Mouse (Mus musculus): ENCODE results near the gene Rbm5. TPM values are rescaled to one million over a fixed set of nuclear protein-coding genes. Genes with fewer than 3 reads are reported as not detected.

Rbm5 gene
- polyA plus RNA-seq, 1 experiment from 2014 or later: 256 TPM

DNA sequence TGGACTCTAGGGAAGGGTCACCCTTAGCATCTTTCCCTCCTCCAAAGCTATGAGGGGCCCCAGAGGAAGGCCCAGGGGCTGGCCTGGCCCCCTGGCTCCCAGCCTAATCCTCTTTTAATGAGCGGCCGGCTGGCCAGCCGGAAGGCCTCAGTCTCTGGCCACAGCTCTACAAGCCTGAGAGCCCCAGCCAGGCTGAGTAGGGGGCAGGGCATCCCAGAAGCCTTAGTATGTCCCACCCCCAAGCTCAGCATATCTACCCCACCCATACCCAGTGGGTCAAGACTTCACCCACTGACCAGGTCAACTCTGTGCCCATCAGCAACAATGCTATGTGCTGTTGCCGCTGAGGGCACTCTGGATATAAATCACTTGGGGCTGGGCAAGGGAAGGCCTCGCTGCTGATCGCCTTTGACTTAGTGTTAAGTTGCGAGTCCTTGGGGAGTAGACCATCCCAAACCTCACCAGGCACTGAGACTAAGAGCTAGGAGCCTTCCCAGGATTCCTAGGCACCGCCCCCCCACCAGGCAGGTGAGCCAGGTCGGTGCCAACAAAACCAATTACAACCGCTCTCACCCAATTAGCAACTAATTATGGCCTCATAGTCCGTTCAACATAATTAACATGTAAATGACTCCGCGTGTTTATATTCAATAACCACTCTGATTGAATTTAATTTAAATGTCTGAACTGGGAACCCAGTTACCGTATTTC is 72.8 kb downstream of the Rbm5 start:
- H3K4me1 ChIP-seq: peaks cover 81% of the 10 kb centered on the region
- H3K4me3 ChIP-seq: no peak overlapping the region
- peak; percentile 46 for ATAC-seq
- peak overlapping the region; percentile 52 for H3K9ac ChIP-seq
- 2% methylated on average over 14 of the region's 14 CpGs for WGBS
- H3K36me3 ChIP-seq (ENCODE audit: poor library complexity, severe bottlenecking): peaks cover 3% of the 10 kb centered on the region; the same call in 1 of the 2 replicates
- H3K27me3 ChIP-seq: peaks cover 30% of the 10 kb centered on the region
- peak overlapping the region; percentile 48 for H3K4me2 ChIP-seq
- no peaks in the 10 kb centered on the region for H3K9me3 ChIP-seq (replicated peaks)
- H3K27ac ChIP-seq: peak overlapping the region; percentile 32; the same call in 1 of the 2 replicates

DNA sequence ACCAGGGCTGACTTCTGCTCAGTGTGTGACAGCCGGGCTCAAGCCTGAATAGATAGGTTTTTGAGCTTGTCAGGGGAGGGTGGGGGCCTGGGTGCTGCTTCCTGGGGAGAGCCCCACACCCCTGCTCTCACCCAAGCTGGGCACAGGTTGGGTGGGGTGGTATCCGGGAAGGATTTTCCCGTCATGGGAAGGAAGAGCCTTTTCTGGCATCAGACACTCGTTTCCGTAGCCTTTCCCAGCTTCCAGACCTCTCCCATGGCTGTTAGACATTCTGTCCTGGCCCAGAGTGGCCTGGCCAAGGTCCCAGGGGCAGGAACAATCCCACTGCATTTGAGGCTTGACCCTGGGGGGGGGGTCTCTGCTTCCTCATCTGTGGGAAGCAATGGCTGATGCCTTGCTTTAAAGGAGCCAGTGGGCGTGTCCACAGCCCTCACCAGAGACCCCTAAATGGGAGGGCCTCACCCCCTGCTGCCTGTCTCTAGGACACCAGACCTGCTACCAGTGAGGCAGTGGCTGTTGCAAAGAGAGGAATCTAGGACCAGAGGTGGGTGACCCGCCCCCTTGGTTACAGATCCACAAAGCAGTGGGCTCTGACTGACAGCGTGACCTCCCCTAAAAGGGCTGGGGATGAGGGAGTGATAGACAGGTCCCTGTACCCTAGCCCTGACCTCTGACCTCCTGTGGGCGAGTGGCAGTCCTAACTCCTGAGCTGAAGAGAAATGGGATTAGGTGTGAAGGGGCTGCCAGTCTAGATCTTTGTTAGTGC is 73.8 kb downstream of the Rbm5 start:
- H3K4me3 ChIP-seq: no peak overlapping the region
- H3K9ac ChIP-seq: 0 out of 2 replicates have a peak overlapping the region, but pooled peaks have one; percentile 10
- 22% methylated on average over 9 of the region's 9 CpGs for WGBS
- peaks cover 30% of the 10 kb centered on the region for H3K27me3 ChIP-seq
- peaks cover 5% of the 10 kb centered on the region for H3K36me3 ChIP-seq (ENCODE audit: poor library complexity, severe bottlenecking)
- no peaks in the 10 kb centered on the region for H3K9me3 ChIP-seq (replicated peaks)
- peak overlapping the region; percentile 48; the same call in 1 of the 2 replicates for H3K4me2 ChIP-seq
- no peak for ATAC-seq
- H3K27ac ChIP-seq: no peak overlapping the region
- peaks cover 78% of the 10 kb centered on the region for H3K4me1 ChIP-seq

DNA sequence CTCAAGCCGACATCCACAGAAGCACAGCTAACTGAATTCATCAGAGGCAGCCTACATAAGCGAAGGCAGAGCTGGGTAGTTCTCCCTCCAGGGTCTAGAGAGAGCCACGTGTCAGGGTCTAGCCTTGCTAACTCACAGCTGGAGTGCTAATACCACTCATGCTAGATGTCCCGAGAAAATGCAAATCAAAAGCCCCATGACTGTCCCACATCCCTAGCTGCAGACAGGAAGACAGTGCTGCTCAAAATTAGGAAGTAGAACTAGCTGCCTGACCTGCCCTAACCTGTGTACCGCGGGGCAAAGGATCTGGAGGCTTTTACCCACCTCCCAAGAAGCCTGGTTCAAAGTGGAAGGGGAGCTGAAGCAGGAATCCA is 74.7 kb downstream of the Rbm5 start:
- Histone ChIP-seq H3K9ac (peak overlapping the region; percentile 26; the same call in 1 of the 2 replicates), H3K4me1 (peaks cover 69% of the 10 kb centered on the region), H3K4me2 (no peak overlapping the region), H3K9me3 (replicated peaks) (no peaks in the 10 kb centered on the region), H3K4me3 (no peak overlapping the region), H3K36me3 (ENCODE audit: poor library complexity, severe bottlenecking) (peaks cover 15% of the 10 kb centered on the region), H3K27ac (no peak overlapping the region), H3K27me3 (peaks cover 30% of the 10 kb centered on the region)
- 43% methylated on average over 6 of the region's 6 CpGs for WGBS
- ATAC-seq: no peak

DNA sequence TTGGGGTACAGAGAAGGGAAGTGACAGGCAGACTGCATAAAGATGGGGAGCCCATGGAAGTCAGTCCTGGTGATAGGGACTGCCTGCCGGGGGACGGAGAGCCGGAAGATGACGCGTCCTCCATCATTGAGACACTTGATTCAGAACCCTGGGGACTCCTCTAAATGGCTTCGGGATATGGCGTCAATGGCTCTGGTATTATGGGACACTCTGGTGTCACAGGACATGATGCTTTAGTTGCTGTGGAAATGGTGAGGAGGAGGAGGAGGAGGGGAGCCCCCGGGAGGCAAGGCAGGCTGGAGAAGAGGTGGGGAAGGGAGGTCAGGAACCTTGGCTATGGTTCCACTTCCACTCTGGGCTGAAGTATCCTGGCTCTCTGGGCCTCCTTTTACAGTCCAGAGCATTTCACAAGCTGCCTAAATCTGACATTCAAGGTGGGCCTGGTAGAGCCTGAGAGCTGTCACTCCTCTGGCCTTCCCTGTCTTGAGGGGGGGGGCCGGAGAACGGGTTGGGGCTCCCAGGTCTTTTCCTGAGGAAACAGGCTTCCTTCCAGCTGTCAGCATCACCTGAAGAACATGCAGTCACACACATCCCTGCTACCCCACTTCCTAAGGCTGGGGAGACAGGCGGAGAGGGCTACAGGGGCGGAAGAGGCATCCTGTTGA is 75.2 kb downstream of the Rbm5 start:
- H3K36me3 ChIP-seq (ENCODE audit: poor library complexity, severe bottlenecking): peaks cover 20% of the 10 kb centered on the region
- peaks cover 64% of the 10 kb centered on the region for H3K4me1 ChIP-seq
- 87% methylated on average over 12 of the region's 12 CpGs for WGBS
- no peaks in the 10 kb centered on the region for H3K9me3 ChIP-seq (replicated peaks)
- peaks cover 29% of the 10 kb centered on the region for H3K27me3 ChIP-seq
- H3K27ac ChIP-seq: no peak overlapping the region
- peak overlapping the region; percentile 26; the same call in 1 of the 2 replicates for H3K9ac ChIP-seq
- ATAC-seq: no peak
- H3K4me3 ChIP-seq: no peak overlapping the region
- H3K4me2 ChIP-seq: no peak overlapping the region

DNA sequence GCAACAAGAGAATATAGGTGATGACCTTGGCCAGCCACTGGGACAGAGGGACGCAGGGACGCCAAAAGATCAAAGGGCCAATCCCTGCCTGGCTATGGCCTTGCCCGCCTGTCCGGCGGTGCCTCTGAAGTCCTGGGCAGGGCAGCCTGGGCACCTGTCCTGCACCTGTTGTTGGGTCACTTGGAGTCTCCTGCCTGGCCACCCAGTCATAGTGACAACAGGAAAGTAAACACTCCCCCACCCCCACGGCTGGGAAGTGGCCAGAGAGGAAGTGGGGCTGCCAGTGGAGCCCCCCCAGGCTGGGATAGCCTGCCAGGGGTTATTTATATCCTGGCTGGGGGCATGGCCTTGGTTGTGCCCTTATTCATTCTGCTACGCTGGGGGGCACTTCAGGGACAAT is 76.2 kb downstream of the Rbm5 start:
- no peaks in the 10 kb centered on the region for H3K9me3 ChIP-seq (replicated peaks)
- ATAC-seq: no peak
- peaks cover 55% of the 10 kb centered on the region for H3K4me1 ChIP-seq

DNA sequence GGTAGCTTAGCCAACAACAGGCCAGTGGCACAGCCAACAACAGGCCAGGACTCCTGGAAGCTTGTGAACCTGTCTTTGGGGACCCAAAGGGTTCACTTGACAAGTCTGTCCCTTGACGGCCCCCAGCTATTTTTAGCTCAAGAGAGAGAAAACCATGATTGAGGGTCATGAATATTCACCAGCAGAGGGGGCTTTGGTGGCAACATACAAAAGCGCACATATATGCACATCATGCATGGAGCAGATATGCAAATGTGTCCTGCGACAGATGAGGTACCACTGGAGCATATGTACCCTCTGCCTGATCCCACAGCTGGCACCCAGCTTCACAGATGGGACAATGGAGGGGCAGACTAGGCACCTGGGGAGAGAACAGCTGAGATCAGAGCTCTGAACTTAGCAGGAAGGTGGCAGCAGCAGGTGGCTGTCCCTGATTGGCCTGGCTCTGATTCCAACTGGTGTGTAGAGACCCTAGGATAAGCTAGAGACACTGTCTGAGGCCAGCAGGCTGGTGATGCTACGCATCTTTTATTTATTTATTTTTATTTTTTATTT is 77.3 kb downstream of the Rbm5 start:
- WGBS: 59% methylated on average over 4 of the region's 4 CpGs
- Histone ChIP-seq H3K27ac (no peak overlapping the region), H3K27me3 (peaks cover 18% of the 10 kb centered on the region), H3K4me3 (no peak overlapping the region), H3K4me1 (peaks cover 44% of the 10 kb centered on the region), H3K36me3 (ENCODE audit: poor library complexity, severe bottlenecking) (peaks cover 36% of the 10 kb centered on the region), H3K9me3 (replicated peaks) (no peaks in the 10 kb centered on the region), H3K9ac (no peak overlapping the region), H3K4me2 (no peak overlapping the region)
- peak; percentile 12; the same call in 1 of the 2 replicates for ATAC-seq

More for the DNA sequence above, 76.2 kb downstream of the Rbm5 start:
- Histone ChIP-seq H3K36me3 (ENCODE audit: poor library complexity, severe bottlenecking) (peaks cover 27% of the 10 kb centered on the region), H3K4me3 (no peak overlapping the region), H3K4me2 (no peak overlapping the region), H3K27ac (no peak overlapping the region), H3K27me3 (peaks cover 19% of the 10 kb centered on the region), H3K9ac (no peak overlapping the region)
- WGBS: 72% methylated on average over 7 of the region's 7 CpGs

DNA sequence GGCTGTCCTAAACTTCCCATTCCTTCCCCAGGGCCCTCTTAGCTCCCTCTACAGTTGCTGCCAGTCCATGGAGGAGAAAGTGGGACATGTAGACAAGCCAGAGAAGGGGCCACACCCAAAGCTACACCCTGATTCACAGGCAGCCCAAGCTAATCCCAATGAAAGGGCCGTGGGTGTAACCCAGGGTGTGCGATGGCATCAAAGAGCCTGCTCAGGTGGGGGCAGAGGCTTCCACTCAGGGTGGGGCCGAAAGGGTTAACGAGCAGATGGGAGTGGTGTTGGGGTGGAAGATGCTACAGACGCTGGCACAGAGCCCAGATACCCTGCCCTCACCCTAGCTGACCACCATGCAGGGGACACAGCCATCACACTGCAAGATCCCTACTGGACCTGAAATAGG is 78.0 kb downstream of the Rbm5 start:
- H3K9ac ChIP-seq: 0 out of 2 replicates have a peak overlapping the region, but pooled peaks have one; percentile 22
- H3K4me3 ChIP-seq: no peak overlapping the region
- no peaks in the 10 kb centered on the region for H3K9me3 ChIP-seq (replicated peaks)
- 60% methylated on average over 5 of the region's 5 CpGs for WGBS
- H3K4me1 ChIP-seq: peaks cover 36% of the 10 kb centered on the region
- peaks cover 41% of the 10 kb centered on the region for H3K36me3 ChIP-seq (ENCODE audit: poor library complexity, severe bottlenecking)
- no peak overlapping the region for H3K4me2 ChIP-seq
- no peak overlapping the region for H3K27ac ChIP-seq
- ATAC-seq: no peak
- peaks cover 18% of the 10 kb centered on the region for H3K27me3 ChIP-seq

DNA sequence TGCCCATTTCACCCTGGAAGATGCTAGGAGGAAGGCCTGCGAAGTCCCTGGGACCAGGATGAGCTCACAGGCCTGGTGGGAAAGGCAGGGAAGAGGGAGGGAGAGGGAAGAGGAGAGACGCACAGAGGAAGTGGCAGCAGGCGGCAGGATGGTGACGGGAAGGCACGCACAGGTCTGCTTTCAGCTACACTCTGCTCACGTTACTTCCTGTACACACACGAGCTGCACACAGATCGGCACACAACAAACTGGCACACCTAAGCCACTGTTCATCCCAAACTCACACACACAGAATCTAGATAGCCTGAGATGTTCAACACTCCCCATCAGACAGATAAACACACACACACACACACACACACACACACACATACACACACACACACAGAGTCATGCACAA is 80.4 kb downstream of the Rbm5 start:
- Histone ChIP-seq H3K36me3 (ENCODE audit: poor library complexity, severe bottlenecking) (peaks cover 48% of the 10 kb centered on the region), H3K27me3 (peaks cover 3% of the 10 kb centered on the region; the same call in 1 of the 2 replicates), H3K9ac (no peak overlapping the region), H3K4me1 (peaks cover 14% of the 10 kb centered on the region), H3K4me3 (no peak overlapping the region), H3K4me2 (no peak overlapping the region), H3K9me3 (replicated peaks) (no peaks in the 10 kb centered on the region), H3K27ac (no peak overlapping the region)
- ATAC-seq: no peak
- WGBS: 87% methylated on average over 8 of the region's 8 CpGs

Other genes starting within 250 kb of the Rbm5 start
- gene Tmem115, start 237.1 kb downstream of the Rbm5 start, polyA plus RNA-seq (2015; fragmentation: Nextera tagmentation; extraction: Ambion mirVana): 36.9 TPM in 2 replicates
- gene Cyb561d2, start 228.8 kb downstream of the Rbm5 start, polyA plus RNA-seq (2015; fragmentation: Nextera tagmentation; extraction: Ambion mirVana): 23.2 and 25.7 TPM in 2 replicates
- gene Nprl2, start 228.8 kb downstream of the Rbm5 start, polyA plus RNA-seq (2015; fragmentation: Nextera tagmentation; extraction: Ambion mirVana): 59.0 and 61.9 TPM in 2 replicates
- 2.0 and 4.0 TPM in 2 replicates for gene Zmynd10, start 223.7 kb downstream of the Rbm5 start, polyA plus RNA-seq (2015; fragmentation: Nextera tagmentation; extraction: Ambion mirVana)
- 39.3 and 43.2 TPM in 2 replicates for gene Rassf1, start 219.4 kb downstream of the Rbm5 start, polyA plus RNA-seq (2015; fragmentation: Nextera tagmentation; extraction: Ambion mirVana)
- 80.7 and 84.8 TPM in 2 replicates for gene Tusc2, start 207.7 kb downstream of the Rbm5 start, polyA plus RNA-seq (2015; fragmentation: Nextera tagmentation; extraction: Ambion mirVana)
- 85.4 and 99.5 TPM in 2 replicates for gene Hyal2, start 203.1 kb downstream of the Rbm5 start, polyA plus RNA-seq (2015; fragmentation: Nextera tagmentation; extraction: Ambion mirVana)
- 8.4 and 8.5 TPM in 2 replicates for gene Hyal1, start 194.1 kb downstream of the Rbm5 start, polyA plus RNA-seq (2015; fragmentation: Nextera tagmentation; extraction: Ambion mirVana)
- gene Naa80, start 192.1 kb downstream of the Rbm5 start, polyA plus RNA-seq (2015; fragmentation: Nextera tagmentation; extraction: Ambion mirVana): 14.5 and 17.9 TPM in 2 replicates
- 1.1 and 1.5 TPM in 2 replicates for gene Hyal3, start 190.2 kb downstream of the Rbm5 start, polyA plus RNA-seq (2015; fragmentation: Nextera tagmentation; extraction: Ambion mirVana)
- gene Ifrd2, start 183.4 kb downstream of the Rbm5 start, polyA plus RNA-seq (2015; fragmentation: Nextera tagmentation; extraction: Ambion mirVana): 15.4 and 20.8 TPM in 2 replicates
- 1.8 and 2.0 TPM in 2 replicates for gene Sema3b, start 161.8 kb downstream of the Rbm5 start, polyA plus RNA-seq (2015; fragmentation: Nextera tagmentation; extraction: Ambion mirVana)
- 397 and 426 TPM in 2 replicates for gene Gnai2, start 135.6 kb downstream of the Rbm5 start, polyA plus RNA-seq (2015; fragmentation: Nextera tagmentation; extraction: Ambion mirVana)
- gene Slc38a3, start 101.5 kb downstream of the Rbm5 start, polyA plus RNA-seq (2015; fragmentation: Nextera tagmentation; extraction: Ambion mirVana): 14.3 and 14.6 TPM in 2 replicates
- gene Gnat1, start 91.3 kb downstream of the Rbm5 start, polyA plus RNA-seq (2015; fragmentation: Nextera tagmentation; extraction: Ambion mirVana): 1.3 and 1.8 TPM in 2 replicates
- 6.8 and 7.7 TPM in 2 replicates for gene Sema3f, start 60.5 kb downstream of the Rbm5 start, polyA plus RNA-seq (2015; fragmentation: Nextera tagmentation; extraction: Ambion mirVana)
- 125 and 129 TPM in 2 replicates for gene Rbm6, start 102.2 kb upstream of the Rbm5 start, polyA plus RNA-seq (2015; fragmentation: Nextera tagmentation; extraction: Ambion mirVana)
- gene Mon1a, start 117.2 kb upstream of the Rbm5 start, polyA plus RNA-seq (2015; fragmentation: Nextera tagmentation; extraction: Ambion mirVana): 18.9 and 20.6 TPM in 2 replicates
- 0.46 and 0.74 TPM in 2 replicates for gene Mst1r, start 135.9 kb upstream of the Rbm5 start, polyA plus RNA-seq (2015; fragmentation: Nextera tagmentation; extraction: Ambion mirVana)
- gene Actl11, start 157.5 kb upstream of the Rbm5 start, polyA plus RNA-seq (2015; fragmentation: Nextera tagmentation; extraction: Ambion mirVana): not detected in 2 replicates
- 23.6 and 27.2 TPM in 2 replicates for gene Camkv, start 164.7 kb upstream of the Rbm5 start, polyA plus RNA-seq (2015; fragmentation: Nextera tagmentation; extraction: Ambion mirVana)
- gene Traip, start 179.1 kb upstream of the Rbm5 start, polyA plus RNA-seq (2015; fragmentation: Nextera tagmentation; extraction: Ambion mirVana): 21.7 and 23.6 TPM in 2 replicates
- gene Uba7, start 204.5 kb upstream of the Rbm5 start, polyA plus RNA-seq (2015; fragmentation: Nextera tagmentation; extraction: Ambion mirVana): 2.7 and 3.1 TPM in 2 replicates
- 0.44 and 0.62 TPM in 2 replicates for gene Gm20661, start 212.1 kb upstream of the Rbm5 start, polyA plus RNA-seq (2015; fragmentation: Nextera tagmentation; extraction: Ambion mirVana)
- gene Inka1, start 214.9 kb upstream of the Rbm5 start, polyA plus RNA-seq (2015; fragmentation: Nextera tagmentation; extraction: Ambion mirVana): 10.8 and 11.1 TPM in 2 replicates
- 0.69 and 1.3 TPM in 2 replicates for gene Cdhr4, start 221.5 kb upstream of the Rbm5 start, polyA plus RNA-seq (2015; fragmentation: Nextera tagmentation; extraction: Ambion mirVana)
- gene Gm20662, start 225.4 kb upstream of the Rbm5 start, polyA plus RNA-seq (2015; fragmentation: Nextera tagmentation; extraction: Ambion mirVana): 0.52 TPM in 1 of 2 replicates, not detected in the other
- gene Ip6k1, start 231.5 kb upstream of the Rbm5 start, polyA plus RNA-seq (2015; fragmentation: Nextera tagmentation; extraction: Ambion mirVana): 73.6 and 83.9 TPM in 2 replicates